Mouse (Mus musculus) bone marrow macrophage, adult 2 months (primary cell): ENCODE results near the gene Rtkn. TPM values are rescaled to one million over a fixed set of nuclear protein-coding genes. Genes with fewer than 3 reads are reported as not detected.

ENCODE experiments used
- H3K27ac ChIP-seq: 2 replicates; pipeline ENCODE4 v1.5.1; 2012; ENCODE audit warnings: low read depth, low read length; ENCODE audit not compliant: insufficient read depth
- H3K4me1 ChIP-seq: 2 replicates; pipeline ENCODE4 v1.6.1; 2012; ENCODE audit warnings: low read length; ENCODE audit not compliant: control insufficient read depth, insufficient read depth
- H3K4me3 ChIP-seq: 2 replicates; pipeline ENCODE4 v1.5.1; 2012; ENCODE audit warnings: mild to moderate bottlenecking, low read length, moderate library complexity; ENCODE audit not compliant: insufficient read depth
- CTCF ChIP-seq: IDR thresholded peaks from 2 replicates; pipeline ENCODE4 v1.5.1; 2012; ENCODE audit warnings: low read depth, mild to moderate bottlenecking, low read length, moderate library complexity
- POLR2A ChIP-seq: IDR thresholded peaks from 2 replicates; pipeline ENCODE4 v1.6.1; 2012; ENCODE audit warnings: mild to moderate bottlenecking, low read depth, low read length, borderline replicate concordance
- polyA plus RNA-seq: library from polyadenylated mRNA; stranded (reverse); fragments of >200 nt; gene quantifications from 2 replicates; pipeline ENCODE4 v1.2.4, GENCODE M21; 2012; ENCODE audit not compliant: missing spikeins, insufficient read depth, insufficient read length

Gene Rtkn
- polyA plus RNA-seq, 1 experiment, result 1.8 TPM

DNA sequence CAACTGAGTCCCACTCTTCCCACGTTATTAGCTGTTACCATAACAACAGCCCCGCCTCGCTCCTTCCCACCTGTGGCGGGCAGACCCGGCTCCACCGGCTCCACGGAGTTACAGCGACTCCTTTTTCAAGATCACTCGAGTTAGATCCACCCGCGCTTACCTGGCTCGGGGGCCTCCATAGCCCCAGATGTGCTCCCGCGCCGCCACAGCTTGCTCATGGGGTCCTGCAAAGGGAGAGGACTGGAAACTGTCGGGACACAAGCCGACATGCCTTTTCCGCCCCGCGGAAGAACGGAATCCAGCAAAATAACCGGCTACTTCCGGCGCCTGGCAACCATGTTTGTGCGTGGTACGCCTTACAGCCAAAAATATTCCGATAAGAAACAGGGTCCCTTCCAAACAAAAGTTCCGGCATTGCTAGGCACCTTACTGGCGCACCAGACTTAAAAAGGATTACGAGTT lies 10.4 kb upstream of the Rtkn start:
- H3K4me1 ChIP-seq, result peaks cover 9% of the 10 kb centered on the region
- 0 out of 2 replicates have a peak overlapping the region, but pooled peaks have one; percentile 22 for H3K27ac ChIP-seq
- peak overlapping the region; percentile 85 for H3K4me3 ChIP-seq
- no peak for TF ChIP-seq CTCF
- TF ChIP-seq POLR2A, result no peak

DNA sequence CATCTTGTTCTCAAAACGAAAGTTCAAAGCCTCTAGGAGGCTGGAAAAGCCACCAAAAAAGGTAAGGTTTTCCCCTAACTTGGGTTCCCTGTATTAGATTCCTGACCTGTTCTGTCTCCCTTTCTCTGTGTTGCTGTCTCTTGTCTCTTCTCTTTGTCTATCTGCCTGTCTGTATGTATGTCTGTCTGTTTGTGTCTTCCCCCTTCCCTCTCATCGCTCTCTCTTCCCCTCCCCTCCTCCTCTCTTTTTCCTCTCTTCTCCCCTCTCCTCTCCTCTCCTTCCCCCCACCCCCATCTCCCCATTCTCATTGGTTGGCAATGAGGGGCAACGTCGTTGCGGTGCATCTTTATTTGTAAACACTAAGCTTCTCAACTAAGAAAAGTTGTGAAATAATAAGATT lies 9.9 kb upstream of the Rtkn start, which contains the start of gene Ino80b:
Gene Ino80b (minus strand): TSS at position 101 of the 400 bp plus-strand sequence.
- no peak for TF ChIP-seq CTCF
- TF ChIP-seq POLR2A, result no peak
- peaks cover 9% of the 10 kb centered on the region for H3K4me1 ChIP-seq
- H3K27ac ChIP-seq, result 0 out of 2 replicates have a peak within 1 kb of the TSS, but pooled peaks have one; percentile 22
- H3K4me3 ChIP-seq, result peak within 1 kb of the TSS; percentile 85

DNA sequence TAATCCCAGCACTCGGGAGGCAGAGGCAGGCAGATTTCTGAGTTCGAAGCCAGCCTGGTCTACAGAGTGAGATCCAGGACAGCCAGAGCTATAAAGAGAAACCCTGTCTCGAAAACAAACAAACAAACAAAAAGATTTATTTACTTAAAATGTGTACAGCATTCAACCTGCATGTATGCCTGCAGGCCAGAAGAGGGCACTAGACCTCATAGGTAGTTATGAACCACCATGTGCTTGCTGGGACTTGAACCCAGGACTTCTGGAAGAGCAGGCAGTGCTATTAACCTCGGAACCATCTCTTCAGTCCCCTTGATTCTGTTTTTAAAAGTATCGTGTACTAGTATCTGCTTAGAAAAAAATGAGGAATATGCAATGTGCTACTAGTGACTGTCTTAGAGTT lies 7.8 kb upstream of the Rtkn start:
- TF ChIP-seq CTCF (no peak), POLR2A (no peak)
- H3K4me1 ChIP-seq, result peaks cover 21% of the 10 kb centered on the region
- no peak overlapping the region for H3K27ac ChIP-seq

DNA sequence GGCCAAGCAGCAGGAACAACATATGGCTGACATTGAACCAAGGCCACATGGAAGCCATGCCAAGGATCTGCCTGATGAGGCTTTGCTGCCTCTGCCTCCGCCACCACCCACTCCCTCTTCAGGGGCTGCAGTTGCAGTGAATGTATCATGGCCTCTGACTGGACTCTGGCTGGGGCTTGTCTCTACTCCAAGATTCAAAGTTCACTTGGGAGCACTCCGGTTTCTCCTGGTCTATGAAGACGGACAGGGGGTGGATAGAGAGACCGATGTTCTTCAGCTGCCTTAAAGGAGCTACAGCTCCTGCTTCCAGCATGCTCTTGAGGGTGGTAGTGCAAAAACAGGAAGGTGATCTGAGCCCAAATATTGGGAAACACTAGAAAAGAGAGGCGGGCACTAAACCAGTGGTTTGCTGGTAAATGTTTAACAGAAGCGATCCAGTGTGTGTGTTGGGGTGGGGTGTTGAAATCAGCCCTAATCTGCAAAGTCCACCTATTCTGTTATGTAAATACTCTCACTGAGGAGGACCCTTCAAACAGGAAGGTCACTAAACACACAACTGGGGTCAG lies 3.7 kb upstream of the Rtkn start:
- Histone ChIP-seq H3K27ac (peak overlapping the region; percentile 82), H3K4me3 (no peak overlapping the region), H3K4me1 (peaks cover 40% of the 10 kb centered on the region)
- no peak for TF ChIP-seq CTCF
- TF ChIP-seq POLR2A, result no peak

More for the DNA sequence above, 7.8 kb upstream of the Rtkn start:
- H3K4me3 ChIP-seq, result no peak overlapping the region

DNA sequence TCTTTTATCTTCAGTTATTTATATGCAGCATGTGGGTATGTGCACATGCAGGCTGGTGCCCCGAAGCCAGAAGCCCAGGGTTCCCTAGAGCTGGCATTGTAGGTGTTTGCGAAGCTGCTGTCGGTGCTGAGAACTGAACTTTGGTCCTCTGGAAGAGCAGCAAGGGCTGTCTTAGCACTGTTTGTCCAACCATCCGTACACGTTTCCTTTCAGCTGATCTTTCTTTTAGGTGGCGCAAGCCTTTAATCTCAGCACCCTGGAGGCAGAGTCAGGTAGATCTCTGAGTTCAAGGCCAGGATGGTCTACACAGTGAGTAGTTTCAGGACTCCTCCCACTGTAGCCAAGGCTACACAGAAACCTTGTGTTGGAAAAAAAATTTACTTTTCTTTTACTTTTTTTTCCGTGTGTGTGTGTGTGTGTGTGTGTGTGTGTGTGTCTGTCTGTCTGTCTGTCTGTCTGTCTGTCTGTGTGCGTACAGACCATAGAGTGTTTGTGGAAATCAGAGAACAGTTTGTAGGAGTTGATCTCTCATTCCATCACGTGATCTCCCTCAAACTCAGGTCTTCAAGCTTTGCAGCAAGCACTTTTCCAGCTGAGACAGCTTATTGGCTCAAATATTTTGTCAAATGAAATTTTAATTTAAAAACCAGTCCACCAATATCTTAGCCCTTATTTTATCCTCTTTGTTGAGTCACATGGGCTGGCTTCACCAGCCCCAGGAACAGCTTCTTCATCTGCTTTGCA lies 2.9 kb upstream of the Rtkn start:
- no peak for TF ChIP-seq CTCF
- no peak for TF ChIP-seq POLR2A
- peaks cover 40% of the 10 kb centered on the region for H3K4me1 ChIP-seq
- H3K27ac ChIP-seq, result peak overlapping the region; percentile 68

DNA sequence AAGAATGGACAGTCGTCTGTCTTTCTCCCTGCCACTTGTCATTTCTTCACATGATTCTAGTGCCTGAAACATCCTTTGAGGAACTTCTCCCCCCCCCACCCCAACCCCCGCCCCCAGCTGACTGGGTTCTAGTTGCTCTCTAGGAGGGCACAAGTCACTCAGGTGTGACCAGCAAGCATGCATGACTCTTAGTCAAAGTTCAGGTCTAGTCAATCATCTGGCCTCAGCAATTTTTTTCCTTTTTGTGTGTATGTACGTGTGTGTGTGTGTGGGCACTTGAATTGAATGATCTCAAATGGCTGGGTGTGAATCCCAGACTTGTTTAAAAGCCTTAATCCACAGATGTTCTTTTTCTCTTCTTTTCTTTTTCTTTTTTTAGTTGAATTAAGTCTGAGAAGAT lies 1.0 kb upstream of the Rtkn start:
- no peak overlapping the region for H3K27ac ChIP-seq
- no peak overlapping the region for H3K4me3 ChIP-seq
- no peak for TF ChIP-seq POLR2A
- peaks cover 45% of the 10 kb centered on the region for H3K4me1 ChIP-seq

More for the DNA sequence above, 2.9 kb upstream of the Rtkn start:
- H3K4me3 ChIP-seq, result no peak overlapping the region

DNA sequence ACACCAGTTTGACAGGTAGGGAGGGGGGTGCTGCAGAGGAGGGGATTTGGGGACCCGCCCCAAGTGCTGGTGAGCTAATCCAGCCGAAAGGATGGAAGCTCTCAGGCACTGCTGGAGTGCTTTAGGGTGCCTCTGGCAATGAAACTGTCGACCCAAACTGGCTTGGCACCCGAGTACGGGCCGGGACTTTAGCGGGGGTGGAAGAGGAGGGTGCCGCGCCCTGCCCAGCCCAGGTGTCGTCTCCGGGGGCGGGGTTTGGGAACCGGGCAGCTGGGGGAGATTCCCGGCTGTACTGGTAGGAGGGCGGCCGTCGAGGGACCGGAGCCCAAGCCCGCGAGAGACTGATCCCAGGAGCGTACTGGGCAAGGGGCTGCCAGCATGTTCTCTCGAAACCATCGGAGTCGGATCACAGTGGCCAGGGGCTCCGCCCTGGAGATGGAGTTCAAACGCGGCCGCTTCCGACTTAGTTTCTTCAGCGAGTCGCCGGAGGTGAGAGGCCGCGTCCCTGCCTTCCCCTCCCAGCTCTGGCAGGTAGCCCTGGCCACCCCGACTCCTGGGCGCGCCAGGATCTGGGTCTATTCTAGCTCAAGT lies 403 bp downstream of the Rtkn start:
- H3K27ac ChIP-seq, result no peak overlapping the region
- no peak for TF ChIP-seq POLR2A
- TF ChIP-seq CTCF, result no peak
- H3K4me1 ChIP-seq, result peaks cover 43% of the 10 kb centered on the region
- H3K4me3 ChIP-seq, result no peak overlapping the region

DNA sequence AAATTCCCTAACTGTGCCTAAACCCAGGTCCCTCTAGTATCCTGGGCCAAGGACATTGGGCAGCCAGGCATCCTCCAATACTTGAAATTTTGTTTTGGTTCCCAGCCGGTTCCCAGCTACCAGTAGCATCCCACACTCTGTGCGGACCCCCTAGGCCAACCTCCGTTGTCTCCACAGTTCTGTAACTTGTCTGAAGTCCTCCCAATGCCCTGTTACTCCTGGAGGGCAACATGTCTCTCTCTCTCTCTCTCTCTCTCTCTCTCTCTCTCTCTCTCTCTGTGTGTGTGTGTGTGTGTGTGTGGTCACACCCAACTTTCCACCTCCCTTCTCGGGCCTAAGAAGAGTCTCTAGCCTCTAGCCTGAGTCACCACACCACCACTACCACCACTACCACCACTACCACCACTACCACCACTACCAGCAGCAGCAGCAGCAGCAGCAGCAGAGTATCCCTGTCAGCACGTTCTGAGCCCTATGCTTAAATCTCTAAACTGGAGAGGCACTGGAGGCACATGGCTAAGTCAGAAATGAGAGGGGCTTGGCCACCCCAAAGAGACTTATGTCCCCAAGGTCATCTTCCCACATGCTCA lies 1.1 kb downstream of the Rtkn start:
- Histone ChIP-seq H3K4me1 (peaks cover 37% of the 10 kb centered on the region), H3K4me3 (peak overlapping the region; percentile 64), H3K27ac (peak overlapping the region; percentile 70)
- TF ChIP-seq POLR2A (no peak), CTCF (no peak)

DNA sequence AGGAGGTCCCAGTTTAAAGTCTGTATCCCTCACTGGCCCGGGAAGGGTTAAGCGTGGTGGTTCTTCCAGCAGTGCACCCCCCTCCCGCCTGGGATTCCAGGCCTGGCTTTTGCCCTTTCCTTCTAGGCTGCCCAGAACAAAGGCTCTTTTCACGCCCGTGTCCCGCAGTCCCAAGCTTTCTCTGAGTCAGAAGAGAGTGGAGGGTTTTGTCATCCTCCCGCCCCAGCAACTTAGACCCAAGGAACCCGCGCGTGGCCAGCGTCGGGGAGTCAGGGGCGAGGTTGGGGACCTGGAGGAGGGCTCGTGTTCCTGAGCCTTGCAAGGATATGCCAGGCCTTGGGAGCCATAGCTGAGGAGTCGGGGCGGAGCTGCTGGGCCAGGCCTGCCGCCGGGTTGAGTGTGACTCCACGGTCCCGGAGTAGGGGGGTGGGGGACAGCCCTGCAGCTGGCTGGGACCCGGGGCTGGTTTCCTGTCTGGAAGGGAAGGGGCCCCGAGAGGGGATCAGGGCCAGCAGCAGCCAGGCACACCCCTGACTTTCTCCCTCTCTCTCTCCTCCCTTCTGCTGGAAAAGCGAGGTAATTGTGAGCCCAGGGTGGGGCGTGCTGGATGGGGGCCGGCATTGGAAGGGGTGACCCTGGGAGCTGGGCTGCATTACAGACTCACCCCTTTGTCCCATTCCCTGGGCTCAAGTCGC lies 1.8 kb downstream of the Rtkn start:
- Histone ChIP-seq H3K27ac (peak overlapping the region; percentile 70), H3K4me3 (peak overlapping the region; percentile 64), H3K4me1 (peaks cover 37% of the 10 kb centered on the region)
- TF ChIP-seq POLR2A (no peak), CTCF (no peak)
